Mouse (Mus musculus): ENCODE results near the gene Sfi1.
"Not testable (repeated sequence)": the region's sequence is repeated elsewhere in the genome, so short reads cannot be mapped to it uniquely, and the experiment has no call there.

GRCm38 (mm10) chr11:3163122-3163521 is 30.1 kb downstream of the Sfi1 start:
- not testable (repeated sequence) for TF ChIP-seq POLR2A (IDR thresholded peaks at IDR 0.05; ENCODE audit: low read depth, low read length); USF1 (IDR thresholded peaks at IDR 0.05; ENCODE audit: low read depth, low read length); CTCF (conservative IDR thresholded peaks at IDR 0.05 in 1 of 2, IDR thresholded peaks at IDR 0.05 in 1 of 2; ENCODE audit: low read depth in 2 of 2, low read length in 2 of 2); SMC3 (IDR thresholded peaks at IDR 0.05; ENCODE audit: low read depth, low read length); CHD2 (IDR thresholded peaks at IDR 0.05; ENCODE audit: low read length); MXI1 (IDR thresholded peaks at IDR 0.05; ENCODE audit: low read depth, low read length); ETS1 (conservative IDR thresholded peaks at IDR 0.05; ENCODE audit: low read depth, low read length); PAX5 (IDR thresholded peaks at IDR 0.05; ENCODE audit: low read length); ZC3H11A (IDR thresholded peaks at IDR 0.05; ENCODE audit: low read depth, low read length); EP300 (IDR thresholded peaks at IDR 0.05; ENCODE audit: low read length); MEF2A (IDR thresholded peaks at IDR 0.05; ENCODE audit: borderline replicate concordance, low read depth, low read length); CHD1 (IDR thresholded peaks at IDR 0.05; ENCODE audit: low read depth, low read length)
